Mouse (Mus musculus): ENCODE measurements around the gene Mbnl2.

- TF ChIP-seq ZNF384 (IDR thresholded peaks at IDR 0.05; ENCODE audit: low read depth, low read length) (no peak), CHD2 (IDR thresholded peaks at IDR 0.05; ENCODE audit: low read depth, low read length) (no peak), HCFC1 (IDR thresholded peaks at IDR 0.05; ENCODE audit: borderline replicate concordance, insufficient read depth, low read length) (no peak), MAFK (IDR thresholded peaks at IDR 0.05; ENCODE audit: insufficient read depth, low read depth, low read length) (no peak)
Measured at GRCm38 (mm10) chr14:120354595-120354994, 79.1 kb downstream of the Mbnl2 start.
